Mouse (Mus musculus): ENCODE data around the gene Thra.

Gene Thra

DNA sequence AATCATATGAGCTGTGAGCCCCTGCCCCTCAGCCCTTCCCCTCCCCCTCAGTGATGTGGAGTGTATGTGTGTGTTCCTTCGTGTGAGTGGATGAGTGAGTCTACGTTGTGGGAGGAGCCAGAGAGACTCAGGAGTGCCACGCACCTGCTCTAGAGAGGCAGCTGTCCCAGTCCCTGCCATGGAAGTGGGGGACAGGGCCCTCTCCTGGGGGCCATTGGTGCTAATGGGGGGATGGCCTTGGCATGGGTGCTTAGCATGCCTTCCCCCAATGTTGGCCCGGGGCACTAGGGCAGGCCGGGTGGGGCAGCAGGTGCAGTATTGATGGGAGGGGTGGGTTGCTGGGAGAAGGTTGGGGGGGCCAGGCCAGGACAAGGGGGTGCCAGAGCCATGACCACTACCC lies 26.4 kb downstream of the Thra start:
- DNase-seq, result no peak

DNA sequence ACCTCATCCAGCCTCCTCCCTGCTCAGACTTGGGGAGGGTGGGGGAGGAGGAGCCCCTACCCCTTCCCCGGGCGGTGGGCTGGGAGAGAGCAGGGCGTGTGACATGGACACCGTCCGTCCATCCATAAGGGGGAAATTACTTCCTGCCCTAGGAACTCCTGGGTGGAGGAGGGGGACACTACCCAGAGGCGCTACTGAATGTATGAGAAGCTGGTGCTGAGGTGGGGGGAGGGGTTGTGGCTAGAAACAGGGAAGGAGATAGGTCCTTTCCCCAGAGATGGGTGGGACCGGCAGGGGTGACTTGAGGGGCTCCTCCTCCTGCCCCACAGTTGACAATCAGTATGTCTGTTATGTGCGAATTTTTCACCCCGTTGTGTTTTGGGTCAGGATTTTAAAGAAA lies 26.8 kb downstream of the Thra start:
- peak in 1 of 2 experiments; percentile 48 for DNase-seq

DNA sequence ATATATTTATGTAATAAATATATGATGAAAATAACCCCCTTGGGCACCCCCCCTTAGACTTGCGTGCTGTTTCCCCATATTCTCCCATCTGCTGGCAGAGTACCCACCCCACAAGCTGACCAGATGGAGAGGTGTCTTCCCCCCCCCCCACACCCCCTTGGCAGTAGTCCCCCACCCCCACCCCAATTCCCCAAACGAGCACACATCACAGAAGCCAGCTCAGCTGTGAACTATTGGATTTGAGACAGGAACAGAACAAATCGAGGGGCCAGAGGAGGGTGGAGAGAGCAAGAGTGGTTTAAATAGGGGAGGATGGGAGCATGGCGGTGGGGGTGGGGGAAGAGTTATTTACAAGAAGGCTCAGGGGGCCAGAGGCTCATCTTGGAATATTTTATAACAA lies 27.3 kb downstream of the Thra start:
- DNase-seq, result no peak

DNA sequence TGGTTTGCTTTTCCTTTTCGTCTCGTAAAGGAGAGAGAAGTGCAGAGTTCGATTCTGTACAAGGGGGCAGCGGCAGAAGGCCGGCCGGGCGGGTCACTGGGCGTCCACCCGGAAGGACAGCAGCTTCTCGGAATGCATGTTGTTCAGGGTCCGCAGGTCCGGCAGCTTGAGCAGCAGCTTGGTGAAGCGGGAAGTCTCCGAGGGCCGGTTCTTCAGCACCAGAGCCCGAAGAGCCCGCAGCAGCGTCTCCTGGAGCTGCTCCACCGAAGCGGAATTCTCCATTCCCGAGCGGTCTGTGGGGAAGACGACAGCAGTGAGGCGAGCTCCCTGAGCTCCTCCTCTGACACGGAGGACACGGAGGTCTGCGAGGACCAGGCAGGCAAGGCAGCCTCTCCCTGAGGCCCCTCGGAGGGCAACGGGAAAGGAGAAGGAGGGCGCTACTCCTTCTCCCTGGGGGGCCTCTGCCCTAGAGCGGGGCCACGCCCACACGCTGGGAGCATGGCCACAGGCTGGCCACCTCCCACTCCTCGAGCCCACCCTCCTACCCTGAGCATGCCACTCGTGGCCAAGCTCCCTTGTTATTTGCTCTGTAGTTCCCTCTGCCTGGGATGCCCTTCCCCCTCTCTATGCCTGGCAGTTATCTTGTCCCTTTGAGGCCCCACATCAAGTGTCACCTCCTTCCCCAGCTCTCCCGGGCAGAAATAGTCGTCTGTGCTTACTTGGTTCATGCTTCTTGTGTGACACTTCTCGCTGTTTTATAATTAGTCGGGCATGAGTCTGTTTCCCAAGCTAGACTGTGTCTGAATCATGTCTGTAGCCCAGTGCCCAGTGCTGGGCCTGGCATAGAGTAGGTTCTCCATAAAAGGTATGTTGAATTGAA lies 27.9 kb downstream of the Thra start:
- DNase-seq, result no peak

DNA sequence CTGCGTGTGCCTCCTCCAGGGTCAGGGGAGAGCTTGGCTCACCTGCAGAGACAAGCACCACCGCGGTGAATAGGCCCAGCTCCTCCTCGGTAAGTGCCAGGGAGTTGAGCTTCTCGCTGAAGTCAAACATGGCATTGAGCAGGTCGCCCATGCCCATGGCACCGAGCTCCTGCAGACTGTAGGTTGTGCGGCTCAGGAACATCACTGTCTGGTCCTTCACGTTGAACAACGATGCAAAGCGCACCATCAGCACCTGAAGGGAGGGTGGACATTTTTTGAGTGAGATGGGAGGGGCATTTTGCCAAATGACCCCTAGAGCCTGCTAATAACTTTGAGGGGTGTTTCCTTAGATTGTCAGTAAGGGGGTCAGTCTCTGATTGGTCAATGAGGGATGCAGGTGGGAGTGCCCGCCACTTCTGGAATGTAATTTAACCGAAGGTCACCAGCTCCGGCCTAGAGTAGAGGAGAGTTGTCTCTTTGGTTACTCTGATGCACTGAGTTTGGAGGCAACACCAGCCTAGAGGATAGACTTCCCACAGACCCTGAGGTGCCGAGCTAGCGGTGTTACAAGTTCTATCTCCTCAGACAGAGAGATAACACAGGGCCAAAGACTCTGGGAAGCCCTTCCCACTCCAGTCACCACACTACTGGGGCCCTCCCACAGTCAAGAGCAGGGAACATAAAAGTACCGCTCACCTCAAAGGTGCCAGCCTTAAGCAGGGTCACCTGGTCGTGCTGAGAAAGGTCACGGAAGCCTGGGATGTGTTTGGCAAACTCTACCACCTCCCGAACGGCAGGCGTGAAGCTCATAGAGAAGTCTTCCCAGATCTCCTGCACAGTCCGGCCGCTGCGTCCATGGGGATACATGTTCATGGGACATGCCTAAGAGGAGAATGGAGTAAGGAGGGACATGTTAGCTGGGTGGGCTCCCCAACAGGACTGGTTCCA lies 28.8 kb downstream of the Thra start:
- DNase-seq, result no peak

DNA sequence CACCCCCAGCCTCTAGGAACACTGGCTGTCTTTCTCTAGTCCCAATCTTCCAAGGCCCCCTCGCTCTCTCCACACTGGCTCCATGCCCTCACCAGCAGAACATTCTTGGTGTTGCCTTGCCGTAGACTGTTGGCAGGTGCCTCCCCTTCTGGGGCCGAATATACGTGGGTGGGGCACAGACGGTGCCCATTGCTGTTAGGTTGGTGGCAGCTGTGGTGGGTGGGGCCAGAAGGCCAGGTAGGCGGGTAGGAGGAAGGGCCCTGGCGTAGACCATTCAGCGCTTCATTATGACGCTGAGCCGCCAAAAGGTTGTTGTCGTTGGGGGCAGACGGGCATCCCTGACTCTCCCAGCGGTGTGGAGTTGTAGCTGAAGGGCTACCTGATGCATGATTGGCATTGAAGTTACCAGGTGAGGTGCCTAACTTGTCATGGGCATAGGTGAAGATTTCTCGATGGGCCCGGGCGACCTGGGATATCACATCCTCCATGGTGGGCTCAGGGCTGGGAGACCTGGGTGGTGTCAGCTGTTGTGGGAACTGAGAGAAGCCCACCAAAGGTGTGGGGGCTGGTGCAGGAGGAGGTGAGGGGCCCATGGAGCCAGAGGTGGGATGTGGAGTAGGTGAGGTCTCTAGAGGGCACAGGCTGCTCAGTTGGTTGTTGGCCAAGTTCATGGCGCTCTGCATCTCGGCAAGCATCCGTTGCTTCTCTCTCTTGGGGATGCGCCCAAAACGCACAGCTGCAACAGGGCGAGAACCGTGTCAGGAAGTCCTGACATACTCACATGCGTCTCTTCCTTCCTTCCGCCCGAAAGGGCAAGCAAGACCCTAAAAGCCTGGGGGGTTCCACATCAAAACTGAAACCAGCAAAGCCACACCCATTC lies 29.9 kb downstream of the Thra start:
- peak in 1 of 2 experiments; percentile 32 for DNase-seq

DNA sequence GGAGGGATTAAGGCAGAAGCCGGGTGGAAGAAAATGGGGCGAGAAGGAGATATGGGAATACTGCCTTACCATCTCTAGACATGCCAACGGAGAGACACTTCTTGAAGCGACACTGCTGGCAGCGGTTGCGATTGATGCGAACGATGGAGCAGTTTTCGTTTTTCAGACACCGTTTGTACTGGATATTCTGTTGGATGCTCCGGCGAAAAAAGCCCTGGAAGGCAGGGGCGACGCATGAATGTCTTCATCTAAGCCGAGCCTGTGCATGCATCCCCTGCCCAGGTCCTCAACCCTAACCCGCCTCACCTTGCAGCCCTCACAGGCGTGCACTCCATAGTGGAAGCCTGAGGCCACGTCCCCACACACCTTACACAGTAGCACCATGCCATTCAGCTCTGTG lies 30.7 kb downstream of the Thra start:
- no peak for DNase-seq

DNA sequence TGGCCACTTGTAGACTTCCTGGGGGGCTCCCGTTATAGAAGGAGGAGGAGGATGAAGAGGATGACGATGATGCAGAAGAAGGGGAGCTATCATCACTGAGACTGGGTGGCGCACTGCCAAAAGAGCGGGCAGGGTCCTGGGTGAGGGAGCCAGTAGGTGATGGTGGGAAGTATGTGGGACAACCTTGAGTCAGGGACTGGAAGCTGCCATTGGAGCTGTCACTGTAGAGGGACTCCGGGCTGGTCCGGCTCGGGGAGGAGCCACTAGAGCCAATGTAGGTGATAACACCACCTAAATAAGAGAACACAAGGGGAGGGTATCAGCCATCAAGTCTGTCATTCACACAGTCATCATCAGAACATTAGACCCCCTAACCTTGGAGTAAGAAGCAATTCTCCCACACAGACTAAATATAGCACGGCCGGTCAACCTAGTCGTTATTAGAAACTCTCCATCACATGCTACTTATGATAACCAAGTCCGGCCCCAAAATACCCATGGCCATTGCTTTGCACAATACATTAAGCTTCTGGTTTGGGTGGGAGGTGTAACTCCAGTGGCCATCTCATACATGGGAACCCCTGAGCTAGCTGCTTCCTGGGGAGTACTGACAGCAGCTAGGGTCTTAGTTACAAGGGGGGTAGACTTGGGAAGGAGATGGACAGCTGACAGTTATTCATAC lies 31.5 kb downstream of the Thra start:
- DNase-seq, result peak in 1 of 2 experiments; percentile 29

DNA sequence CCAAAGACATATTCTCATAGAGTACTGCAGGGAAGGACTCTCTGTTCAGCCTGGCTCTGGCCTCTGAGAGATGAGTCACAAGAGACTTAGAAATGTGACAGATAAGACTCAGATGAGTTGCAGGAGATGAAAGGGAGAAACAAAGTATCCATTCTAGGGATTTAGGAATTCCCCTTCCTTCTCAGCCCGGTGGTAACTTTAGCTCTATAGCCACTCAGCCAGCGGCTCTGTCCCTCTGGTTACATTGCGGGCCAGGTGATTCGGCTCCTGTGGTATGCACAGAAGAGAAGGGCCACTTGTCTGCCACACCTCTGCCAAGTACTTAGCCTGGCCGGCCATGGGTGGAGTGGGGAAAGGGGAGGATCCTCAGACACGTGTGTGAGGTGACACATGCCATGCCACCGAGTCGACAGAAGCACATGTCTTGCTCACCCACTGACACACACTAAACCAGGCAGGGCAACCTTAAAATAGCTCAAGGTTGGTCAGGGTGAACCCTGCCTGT lies 32.3 kb downstream of the Thra start:
- peak; percentile 81 to 91 for DNase-seq

DNA sequence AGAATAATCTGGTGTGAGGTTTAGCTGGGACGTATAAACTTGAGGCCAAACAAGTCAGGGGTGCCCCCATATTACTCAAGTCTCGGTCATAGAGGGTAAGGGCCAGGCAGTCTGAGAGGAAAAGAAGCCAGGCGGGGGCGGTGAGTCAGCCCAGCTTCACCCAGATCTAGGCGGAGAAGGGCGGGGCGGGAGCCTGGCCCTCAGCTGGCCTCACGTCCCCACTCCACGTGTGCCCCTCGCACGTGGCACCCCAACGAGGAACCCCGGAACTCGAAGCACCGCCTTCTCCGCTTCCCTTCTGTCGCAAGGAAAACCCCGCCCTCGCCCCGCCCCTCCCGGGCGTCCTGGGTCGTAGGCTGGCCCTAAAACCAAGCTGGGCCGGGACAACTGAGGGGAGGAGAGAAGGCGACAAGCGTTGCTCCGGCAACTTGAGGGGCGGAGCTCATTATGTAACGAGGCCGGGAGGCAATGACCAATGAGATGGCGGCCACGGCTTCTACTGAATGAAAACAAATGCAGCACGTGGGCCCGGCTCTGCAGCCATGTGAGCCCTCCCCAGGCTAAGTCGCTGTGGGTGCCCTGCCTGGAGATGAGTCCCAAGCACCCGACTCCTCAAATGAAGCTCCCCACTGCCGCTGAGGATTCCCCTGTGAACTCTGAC lies 33.3 kb downstream of the Thra start:
- DNase-seq, result peak; percentile 100

DNA sequence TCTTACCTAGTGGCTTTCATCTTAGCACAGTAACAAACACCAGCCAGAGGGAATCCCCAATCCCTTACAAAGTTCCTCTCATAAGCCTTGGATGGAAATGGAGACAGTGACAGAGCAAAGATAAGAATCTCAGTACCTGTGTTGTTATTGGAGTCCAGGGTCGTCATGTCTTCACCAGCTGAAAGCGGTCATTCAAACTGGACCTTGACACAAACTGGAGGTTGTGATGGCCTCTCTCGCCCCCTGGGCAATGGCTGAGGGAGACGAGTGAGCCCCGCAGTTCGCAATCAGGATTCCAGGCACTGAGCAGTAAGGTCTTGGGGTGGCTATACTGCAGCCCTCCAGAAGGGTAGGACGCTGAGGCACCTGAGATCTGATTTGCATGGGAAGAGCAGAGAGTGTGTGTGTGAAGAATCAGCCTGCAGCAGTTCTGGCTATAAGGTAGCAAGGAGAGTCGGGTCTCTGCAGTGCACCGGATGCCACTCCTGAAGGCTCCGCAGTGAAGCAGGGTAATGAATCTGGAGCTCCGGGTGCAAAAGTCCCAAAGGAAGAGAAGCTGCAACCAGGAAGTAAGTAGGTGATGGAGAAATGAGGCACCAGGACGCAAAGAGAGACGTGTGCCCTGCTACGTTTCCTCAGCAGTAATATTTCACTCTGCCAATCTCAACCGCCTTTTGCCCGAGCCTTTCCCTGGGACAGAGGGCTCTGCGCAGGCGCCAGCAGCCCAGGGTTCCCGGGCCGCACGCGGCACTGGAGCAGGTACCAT lies 34.3 kb downstream of the Thra start, which contains the start of gene Nr1d1:
TSS of gene Nr1d1 (minus strand) at position 752 of the 766 bp plus-strand sequence.
- DNase-seq, result no peak

DNA sequence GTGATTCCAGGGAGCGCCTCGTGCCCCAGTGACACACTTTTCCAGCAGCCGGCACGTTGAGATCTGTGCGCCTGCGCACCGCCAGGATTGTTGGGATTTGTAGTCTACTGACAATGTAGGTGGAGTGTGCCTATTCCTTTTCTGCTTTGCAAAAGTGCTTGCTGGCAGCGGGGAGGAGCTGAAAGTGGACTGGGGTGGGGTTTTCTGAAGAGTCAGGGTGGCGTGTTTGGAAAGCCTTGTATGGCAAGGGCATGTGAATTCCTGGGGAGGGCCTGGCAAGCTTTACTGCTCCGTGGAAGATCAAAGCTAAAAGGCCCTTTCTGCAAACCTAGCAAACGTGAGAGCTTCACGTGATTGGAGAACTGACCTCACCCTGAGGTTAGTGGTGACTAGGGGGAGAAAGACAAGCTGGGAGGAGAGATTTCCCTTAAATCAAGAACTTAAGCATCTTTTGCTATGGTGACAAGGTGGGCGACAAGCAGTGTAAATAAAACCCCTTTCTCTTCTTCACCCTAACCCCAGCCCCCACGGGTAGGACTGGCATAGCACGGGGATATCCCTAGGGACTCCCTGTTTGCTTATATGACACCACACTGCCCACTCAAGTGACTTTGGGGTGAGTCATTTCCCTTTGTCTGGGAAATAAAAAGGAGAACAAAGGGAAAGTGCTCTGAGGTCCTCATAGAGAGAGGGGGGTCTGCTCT lies 35.1 kb downstream of the Thra start:
- DNase-seq, result peak; percentile 100

DNA sequence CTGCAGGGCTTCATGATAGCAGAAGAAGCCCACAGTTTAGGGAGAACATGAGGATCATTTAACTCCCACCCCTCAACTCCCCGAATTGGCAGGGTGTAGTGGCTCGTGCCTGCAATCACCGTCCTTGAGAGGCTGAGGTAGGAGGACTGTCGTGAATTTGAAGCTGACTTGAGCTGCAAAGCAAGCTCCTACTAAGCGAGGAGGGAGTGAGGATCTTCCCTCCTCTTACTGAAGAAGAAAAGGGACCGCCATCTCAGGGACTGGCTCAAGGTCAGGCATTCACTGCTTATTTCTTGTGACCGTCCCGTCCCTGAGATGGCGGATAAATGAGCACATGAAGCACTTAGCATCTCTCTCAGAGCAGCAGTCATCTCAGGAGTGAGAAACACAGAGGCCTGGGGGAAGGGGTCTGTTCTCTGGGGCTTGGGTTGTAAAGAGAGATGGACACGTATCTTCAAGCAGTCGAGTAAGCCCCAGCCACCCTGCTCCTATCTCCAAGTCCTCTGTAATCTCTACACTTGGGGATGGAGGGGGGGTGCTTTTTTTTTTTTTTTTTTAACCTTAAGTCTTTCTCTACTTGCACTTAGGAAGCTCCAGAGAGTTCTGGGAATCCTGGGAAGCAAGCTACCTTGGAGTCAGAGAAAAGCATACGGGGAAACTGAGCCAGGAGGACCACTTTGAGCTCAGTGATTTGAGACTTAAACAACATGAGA lies 35.8 kb downstream of the Thra start:
- DNase-seq, result no peak

DNA sequence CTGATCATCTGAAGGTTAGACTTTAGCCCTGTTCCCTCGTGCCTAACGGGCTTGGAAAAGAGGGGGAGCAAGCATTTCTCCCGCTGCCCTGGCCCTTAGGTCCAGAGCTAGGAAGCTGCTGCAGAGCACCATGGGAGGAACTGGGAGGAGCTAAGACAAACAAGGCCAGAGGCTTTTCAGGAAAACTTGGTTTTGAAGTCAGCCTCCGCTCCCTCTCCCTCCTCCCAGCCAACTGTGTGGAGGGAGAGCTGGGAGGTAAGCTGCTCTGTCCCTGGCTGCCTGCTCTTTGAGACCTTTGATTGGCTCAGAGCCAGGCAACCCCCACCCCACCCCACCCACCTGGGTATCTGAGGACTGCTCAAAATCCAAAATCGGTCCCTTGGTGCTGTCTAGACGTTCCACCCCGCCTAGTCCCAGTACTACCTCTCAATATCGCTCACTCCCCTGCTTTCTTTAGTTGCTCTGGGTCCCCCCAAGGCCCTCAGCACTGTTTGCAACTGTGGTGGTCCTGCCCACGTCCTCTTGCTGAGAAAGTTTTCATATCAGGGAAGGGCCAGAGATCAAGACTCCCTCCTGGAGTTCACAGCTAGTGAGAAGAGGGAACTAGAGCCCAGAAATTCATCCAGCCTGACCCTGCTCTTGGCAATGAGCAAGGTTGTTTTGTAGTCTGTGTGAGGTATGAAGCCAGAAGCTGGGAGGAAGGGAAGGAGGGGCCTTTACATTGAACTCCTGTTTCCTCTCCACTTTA lies 36.6 kb downstream of the Thra start:
- peak; percentile 85 to 87 for DNase-seq

DNA sequence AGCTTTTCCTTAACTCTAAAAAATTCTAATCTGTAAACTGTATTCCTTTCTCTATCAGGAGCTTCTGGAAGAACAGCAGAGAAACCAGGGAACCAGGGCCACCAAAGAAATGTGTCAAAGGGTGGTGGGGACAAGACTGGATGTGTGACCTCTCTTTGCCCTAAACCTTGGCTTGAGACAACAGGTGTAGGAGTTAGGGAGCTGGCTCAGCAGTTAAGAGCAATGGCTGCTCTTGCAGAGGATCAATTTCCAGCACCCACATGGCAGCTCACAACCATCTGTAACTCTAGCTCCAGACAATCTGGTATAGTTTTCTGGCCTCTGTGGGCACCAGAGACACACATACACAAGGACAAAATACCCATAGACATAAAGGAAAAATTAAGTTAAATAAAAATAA lies 37.5 kb downstream of the Thra start:
- no peak for DNase-seq

DNA sequence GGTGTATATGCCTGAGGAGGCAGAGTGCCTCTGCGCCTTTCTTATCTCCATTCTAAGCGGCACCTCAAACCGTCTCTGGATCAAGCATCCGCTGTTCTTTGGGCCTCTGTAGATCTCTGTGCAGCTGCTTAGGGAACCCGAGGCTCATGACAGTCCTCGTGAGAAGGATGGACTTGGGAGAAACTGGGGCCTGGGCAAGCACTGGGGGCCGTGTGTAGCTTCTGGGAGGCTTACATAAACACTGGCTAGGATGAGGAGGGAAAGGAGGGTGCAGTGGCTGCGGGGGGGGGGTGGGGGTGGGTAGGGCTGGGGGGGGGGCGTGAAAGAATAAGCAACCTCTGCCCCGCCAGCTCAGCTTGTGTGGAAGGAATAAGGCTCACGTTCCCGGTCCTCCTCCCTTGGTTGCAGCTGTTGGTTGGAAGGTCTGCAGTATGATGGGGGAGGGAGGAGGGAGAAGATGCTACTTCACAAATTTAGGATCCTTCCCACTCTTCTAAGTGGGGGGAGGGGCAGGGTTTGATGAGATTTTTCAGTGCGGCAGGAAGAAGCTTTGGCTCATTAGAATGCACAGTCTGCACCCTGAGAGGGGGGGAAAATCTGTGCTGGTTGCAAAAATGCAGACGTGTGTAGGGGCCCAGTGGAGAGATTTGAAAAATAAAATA lies 41.5 kb downstream of the Thra start:
- DNase-seq, result peak; percentile 39 to 66

DNA sequence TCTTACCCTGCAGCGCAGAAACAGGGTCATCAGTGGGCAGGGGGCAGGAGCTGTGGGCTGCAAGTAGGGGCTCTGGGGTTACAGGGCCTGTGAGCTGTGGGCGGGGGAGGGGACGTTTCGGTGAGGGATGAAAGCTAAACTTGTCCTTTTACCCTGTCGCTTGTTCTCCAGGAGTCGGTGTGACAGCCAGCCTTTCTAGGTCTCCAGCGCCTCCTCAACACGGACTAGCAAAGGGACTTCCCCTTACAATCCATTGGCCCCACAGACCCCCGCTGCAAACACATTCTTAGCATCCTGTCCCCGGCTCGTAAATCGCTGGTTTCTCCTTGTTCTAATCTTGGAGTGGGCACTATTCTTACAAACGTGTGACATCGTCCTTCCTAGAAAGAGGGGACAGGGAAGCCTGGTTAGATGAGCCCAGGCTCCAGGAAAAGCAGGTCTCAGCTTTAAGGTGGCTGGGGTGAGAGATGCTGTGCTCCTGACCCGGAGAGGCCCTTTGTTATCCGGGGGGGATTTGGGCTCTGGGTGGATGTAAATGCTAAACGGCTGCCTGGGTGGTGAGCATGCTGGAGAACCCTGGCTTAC lies 42.3 kb downstream of the Thra start:
- peak; percentile 23 to 25 for DNase-seq
